Mouse (Mus musculus) layer of hippocampus, postnatal 25 days (tissue): ENCODE data around the gene Borcs8. TPM values are rescaled to one million over a fixed set of nuclear protein-coding genes. Genes with fewer than 3 reads are reported as not detected.

ENCODE experiments used
- DNase-seq, 2 experiments: peaks; one replicate each; pipeline ENCODE4 v3.0.0; 2022; ENCODE audit warnings: mixed read lengths in 2 of 2, low spot score in 1 of 2; ENCODE audit errors: extremely low spot score in 1 of 2
- total RNA-seq, 2 experiments: library from RNA; stranded (reverse); gene quantifications; 2 replicates each; pipeline ENCODE4 v1.2.3; 2021

The Borcs8 gene
- total RNA-seq, 2 experiments from 2014 or later: 47.0 to 47.5 TPM

DNA sequence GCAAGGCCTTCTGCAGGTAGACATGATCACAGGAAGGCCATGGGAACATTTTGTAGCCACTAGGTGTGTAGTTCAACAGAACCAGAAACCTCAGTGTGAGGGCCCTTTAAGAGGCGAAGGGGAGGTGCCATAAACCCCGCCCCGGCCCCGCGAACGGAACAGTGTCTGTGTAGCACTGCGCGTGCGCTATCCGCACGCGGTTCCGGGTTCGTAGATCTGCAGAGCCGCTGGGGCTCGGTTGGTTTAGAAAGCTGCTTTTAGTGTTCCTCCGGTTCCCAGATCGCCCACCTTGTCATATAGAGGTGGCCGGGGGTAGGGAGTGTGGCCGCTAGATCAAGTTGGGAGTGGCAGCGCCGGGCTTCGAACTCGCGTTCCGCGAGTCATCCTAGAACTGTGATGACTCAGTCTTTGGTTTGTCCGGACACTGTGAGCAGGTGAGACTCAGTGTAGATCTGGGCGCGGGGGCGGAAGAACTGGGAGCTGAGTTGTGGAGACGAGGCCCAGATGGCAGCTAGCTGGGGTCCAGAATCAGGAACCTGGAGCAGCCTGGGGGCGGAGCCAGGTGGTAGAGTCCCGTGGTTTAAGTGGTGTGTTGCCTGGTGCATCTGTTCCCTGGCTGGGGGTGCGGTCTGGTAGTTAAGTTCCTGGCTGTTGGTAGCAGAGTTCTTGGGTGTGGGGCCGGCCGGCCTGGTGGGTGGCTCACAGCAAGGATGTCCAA is 8.0 kb upstream of the Borcs8 start, which contains the start of gene Nr2c2ap:
Gene Nr2c2ap (plus strand): TSS at position 168 of the 718 bp plus-strand sequence.
- peak; percentile 63 to 73 for DNase-seq

DNA sequence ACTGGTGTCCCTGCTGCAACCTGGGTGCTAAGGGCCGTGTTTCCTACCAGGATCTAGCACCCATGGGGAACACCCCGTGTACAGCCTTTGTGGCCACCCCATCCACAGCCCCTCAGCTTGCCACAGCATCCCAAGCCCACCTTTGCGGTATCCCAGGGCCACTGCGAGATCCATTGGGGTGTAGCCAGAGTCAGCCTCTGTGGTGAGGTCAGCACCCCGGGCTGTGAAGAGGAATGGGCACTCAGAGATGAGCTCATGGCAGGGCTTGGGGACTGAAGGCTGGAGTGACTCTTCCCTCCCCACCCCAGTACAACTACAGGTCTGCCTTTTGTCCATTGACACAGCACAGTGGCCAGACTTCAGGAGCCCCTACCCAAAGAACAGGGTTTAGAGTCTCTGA is 5.2 kb upstream of the Borcs8 start:
- no peak for DNase-seq

DNA sequence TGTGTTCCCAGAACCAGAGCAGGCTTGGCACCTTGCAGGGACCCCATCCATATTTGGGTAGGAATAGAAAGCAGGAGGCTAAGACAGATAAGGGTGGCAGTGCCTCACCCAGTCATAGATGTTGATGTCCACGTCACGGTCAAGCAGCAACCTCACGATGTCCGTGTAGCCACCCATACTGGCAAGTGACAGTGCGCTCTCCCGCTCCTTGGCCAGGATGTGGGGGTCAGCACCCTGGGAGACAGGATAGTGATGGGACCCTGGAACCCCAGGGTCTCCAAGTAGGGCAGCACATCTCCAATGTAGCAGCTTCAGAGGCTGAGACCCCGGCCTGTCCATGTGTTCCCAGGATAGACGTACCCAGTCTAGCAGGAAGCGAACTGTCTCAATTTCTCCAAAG is 4.4 kb upstream of the Borcs8 start:
- no peak for DNase-seq

GRCm38 (mm10) chr8:70136591-70136990 is 2.7 kb upstream of the Borcs8 start:
- no peak for DNase-seq

- no peak for DNase-seq
Measured at GRCm38 (mm10) chr8:70137890-70138289, 1.4 kb upstream of the Borcs8 start.

GRCm38 (mm10) chr8:70139981-70140380 is 682 bp downstream of the Borcs8 start:
- DNase-seq: no peak

DNA sequence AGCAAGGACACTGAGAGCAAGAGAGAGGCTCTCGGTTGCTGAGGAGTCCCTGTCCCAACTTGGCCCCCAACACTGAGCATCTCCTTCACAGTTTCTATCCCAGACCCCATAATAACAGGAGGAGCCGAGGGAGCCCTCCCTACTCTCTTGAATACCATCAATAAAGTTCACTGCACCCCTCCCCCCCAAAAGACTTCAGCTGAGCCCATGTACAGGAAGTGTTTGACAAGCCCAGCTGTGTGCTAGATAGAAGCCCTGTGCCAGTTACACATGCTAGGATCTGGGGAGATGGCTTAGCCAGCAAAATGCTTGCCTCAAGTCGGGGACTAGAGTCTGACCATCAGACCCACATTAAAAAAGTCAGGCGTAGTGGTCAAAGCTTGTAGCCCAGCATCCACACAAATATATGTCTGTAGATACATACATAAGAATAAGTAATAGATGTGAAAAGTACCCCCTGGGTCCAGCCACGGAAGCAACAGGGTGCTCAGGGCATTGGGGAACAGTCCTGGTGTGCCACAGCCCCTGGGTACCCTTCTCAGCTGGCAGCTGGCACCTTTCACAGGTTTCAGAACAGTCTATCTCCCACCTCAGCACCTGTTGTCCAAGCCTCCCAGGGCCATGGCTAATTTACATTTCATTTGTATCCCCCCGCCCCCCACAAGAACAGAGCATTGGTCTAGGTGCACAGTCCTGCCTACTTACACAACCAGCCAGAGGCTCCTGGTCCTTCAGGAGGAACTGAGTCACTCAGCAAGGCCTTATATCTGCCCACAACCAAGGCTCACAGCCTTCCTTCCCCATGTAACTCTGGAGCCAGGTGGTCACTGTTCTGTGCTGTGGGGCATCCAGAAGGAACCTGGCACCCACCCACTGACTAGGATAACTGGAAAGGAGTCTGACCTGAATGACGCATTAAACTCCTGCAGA is 8.6 kb downstream of the Borcs8 start:
- DNase-seq: no peak

DNA sequence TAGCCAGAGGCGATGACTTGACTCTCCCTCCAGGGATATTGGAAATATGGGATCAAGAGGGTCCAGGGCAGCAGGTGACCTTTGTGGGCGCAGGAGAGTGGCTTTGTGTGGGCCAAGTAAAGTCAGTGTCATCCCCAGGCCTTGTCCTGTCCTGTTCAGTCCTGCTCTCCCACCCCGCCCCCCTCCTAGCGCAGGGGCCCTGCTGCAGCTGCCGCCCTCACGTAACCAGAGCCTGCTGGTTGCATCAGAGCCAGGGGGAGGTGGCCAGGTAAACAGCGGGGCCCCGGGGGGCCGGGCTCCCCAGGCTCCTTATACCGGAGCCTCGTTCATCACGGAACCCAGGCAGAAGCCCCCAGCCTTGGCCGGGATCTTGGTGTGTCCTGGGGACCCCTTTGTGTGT is 10.9 kb downstream of the Borcs8 start:
- no peak for DNase-seq

DNA sequence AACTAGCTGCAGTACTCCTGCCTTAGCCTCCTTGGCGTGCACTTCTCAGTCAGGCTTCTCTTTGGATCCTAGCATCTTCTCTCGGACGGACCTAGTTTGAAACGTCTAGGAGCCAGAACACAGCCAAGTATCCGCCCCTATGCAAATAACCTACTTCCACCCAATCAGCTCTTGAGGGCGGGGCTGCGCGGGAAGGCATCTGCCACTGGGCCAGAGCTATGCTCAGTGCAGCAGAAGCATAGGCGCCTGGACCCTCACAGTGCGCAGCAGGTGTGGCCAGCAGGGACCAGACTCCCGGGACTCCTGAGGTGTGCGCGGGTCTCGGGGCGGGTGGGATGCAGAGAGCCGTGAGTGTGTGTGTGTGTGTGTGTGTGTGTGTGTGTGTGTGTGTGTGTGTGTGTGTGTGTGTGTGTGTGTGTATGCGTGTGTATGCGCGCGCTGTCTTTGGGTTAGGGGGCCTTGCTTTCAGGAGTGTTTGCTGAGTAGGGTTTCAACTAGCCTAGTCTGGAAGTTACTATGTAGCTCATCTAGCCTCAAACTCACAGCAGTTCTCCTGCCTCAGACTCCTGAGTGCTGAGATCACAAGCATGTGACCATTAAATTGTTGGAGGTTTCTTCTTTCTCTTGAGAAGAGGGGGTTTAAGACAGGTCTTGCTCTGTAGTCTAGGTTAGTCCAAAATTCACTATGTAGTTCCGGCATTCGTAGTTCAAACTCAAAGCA is 13.4 kb downstream of the Borcs8 start:
- DNase-seq: peak; percentile 22 to 49

DNA sequence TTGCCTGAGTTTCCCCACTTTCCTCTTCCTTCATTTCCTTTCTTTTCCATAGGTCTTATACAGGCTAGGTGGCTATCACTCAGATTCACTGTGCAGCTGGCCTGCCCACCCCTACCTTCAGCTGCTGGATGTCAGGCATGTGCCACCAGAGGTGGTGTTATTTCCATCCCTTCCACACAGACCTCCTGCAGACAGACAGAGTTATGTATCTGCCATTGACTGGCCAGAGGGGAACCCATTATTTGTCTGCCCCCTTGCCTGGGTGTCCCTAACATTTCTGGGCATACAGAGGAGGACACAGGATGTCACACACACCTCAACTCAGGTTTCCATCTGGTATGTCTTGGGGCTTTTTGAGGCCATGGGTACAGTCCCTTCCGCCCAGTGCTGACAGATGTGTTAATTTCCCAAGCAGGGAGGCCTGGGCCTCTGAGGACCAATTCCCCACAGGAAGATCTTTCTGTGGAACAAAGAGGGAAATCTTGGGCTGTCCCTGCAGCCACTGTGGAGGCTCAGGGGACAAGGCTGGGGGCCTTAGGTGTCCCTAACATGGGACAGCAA is 18.0 kb downstream of the Borcs8 start:
- DNase-seq: no peak

DNA sequence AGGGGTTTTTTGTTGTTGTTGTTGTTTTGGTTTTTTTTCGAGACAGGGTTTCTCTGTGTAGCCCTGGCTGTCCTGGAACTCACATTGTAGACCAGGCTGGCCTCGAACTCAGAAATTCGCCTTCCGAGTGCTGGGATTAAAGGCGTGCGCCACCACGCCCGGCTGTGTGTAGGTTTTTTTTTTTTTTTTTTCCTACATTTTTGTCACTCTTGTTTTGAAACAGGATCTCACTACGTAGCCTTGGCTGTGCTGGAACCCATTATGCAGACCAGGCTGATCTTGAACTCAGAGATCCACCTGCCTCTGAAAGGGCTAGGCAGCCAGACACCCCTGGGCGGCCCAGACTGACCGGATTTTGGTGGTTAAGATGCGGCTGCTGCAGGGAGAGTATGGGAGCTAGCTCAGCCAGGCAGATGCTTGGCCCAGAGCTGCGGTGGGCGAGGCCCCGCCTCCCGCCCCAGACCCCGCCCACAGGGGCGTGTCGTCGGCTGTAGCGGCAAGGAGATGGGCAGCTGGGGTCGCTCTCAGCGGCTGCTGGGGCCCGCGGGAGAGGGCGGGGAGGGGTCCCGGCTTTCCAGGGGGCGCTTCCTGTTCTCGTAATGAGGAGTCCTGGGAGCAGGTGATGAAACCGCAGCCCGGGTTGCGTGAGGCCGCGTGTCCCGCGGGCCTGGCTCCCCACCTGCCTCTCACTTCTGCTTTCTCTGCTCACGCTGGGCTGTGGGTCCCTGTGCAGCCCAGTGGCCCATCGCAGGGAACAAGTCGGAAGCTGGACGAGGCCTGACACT is 19.0 kb downstream of the Borcs8 start:
- DNase-seq: peak; percentile 37 to 49

DNA sequence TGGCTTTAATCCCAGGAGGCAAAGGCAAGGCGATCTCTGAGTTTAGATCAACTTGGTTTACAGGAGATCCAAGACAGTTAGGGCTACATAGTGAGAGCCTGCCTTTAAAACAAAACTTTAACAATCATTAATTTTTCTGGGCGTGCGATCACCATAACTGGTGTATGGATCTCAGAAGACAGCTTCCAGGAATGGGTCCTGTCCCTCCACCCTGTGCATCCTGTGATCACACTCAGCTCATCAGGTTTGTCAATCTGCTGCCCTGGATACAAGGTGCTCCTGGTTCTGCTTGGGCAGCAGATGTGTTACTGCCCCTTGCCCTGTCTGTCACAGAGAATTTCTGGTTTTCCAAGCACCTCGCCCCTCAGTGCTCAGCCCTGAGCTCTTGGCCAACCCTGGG is 19.9 kb downstream of the Borcs8 start:
- DNase-seq: no peak

DNA sequence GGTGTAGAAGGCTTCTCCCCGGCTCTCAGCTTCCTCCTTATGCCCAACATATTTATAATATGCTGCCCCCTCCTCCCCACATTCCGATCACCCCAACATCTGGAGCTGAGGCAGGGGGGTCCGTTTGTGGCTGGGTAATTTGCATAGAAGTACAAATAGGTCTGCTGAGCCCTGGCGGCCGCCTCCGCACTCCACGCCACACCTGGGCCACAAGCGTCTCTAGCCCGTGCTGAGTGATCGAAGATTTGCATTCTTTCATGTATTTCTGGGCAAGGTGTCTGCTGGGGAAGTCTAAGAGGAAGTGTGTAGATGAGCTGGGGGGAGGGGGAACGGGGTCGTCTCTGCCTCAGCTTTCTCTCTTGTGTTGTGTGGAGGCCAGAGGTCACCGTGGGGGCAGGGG is 20.7 kb downstream of the Borcs8 start:
- DNase-seq: no peak

DNA sequence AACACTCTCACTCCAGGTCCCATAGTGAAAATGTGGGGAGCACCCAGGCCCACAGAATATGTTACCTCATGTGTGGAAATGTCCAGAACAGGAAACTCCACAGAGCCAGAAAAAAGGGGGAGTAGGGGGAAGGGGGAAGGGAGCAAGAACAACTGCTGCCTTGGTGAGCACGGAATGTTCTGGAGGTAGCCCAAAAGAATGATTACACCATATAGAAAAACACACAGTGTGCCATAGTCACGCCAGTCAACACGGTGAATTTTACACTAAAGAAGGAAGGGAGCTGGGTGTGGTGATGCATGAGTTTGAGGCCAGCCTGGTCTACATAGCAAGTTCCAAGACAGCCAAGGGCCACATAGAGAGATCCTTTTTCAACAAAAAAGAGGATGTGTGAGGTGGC is 24.0 kb downstream of the Borcs8 start:
- no peak for DNase-seq

DNA sequence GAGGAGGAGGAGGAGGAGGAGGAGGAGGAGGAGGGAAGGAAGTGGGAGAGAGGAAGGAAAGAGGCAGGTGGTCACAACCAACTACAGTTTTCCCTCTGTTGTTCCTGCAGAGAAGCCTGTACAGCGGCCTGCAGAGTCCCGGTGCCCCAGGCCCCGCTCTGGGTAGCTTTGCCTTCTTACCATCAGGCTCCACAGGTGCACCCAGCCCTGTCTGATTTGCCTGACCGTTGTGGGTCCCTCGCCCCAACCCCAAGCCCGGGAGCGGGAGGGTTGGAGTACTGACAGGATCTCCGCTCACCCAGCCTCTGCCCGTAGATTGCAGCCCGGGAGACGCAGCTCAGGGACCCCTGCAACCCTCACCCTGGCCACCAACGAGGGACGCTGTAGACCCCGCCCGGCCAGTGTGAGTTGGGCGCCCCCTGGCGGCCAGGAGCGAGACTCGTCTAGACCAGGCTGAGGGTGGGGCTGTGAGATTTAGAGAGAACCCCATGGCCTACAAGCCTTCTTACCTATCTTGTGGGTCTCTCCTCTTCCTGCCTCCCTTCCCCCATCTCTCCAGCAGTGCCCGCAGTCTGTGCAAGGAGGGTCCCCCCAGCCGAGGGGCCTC is 27.3 kb downstream of the Borcs8 start:
- peak; percentile 46 to 79 for DNase-seq

- no peak for DNase-seq
Measured at GRCm38 (mm10) chr8:70170116-70170515, 30.8 kb downstream of the Borcs8 start.

- no peak for DNase-seq
Measured at GRCm38 (mm10) chr8:70170748-70171147, 31.4 kb downstream of the Borcs8 start.

DNA sequence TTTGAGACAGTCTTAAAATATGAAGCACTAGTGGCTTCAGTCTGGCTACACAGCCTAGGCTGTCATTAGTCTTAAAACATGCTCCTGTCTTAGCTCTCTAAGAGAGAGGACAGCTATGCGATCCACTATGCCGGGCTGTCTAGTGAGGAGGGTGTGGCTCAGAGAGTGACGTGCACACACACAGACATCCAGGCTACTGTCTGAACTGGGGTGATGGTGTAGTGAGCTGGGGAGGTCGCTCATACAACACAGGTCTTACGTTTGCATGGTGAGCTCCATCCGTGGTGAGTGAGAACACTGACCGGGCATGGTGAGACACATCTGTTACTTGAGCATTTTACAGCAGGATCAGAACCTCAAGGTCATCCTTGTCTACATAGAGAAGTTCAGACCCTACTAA is 31.9 kb downstream of the Borcs8 start:
- DNase-seq: no peak

DNA sequence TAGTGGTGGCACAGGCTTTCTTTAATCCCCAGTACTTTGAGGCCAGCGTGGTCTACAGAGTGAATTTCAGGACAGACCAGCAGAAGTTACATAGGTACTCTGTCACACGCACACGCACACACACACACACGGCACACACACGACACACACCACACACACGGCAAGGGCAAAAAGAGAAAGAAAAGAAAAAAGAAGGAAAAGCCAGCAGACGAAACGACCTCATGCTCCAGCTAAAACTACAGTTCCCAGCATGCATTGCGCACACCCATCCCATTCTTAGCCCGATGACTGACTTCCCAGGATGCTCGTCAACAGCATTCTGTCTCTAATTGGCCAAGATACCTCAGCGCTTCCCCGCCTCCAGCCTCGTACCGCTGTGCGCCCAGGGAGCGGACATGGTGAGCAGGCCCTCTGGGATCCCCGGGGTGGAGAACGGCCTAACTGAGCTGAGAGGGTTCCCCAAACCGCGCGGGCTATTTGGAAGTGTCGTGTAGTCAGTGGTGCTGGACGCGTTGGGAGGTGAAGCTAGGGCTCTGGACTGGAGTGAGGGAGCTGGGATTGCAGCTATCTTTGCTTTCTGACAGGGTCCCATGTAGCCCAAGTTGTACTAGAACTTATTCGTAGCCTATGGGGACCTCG is 32.9 kb downstream of the Borcs8 start, which contains the start of gene Tmem161a:
Gene Tmem161a (plus strand): TSS at position 314 of the 639 bp plus-strand sequence.
- peak; percentile 79 for DNase-seq
